Mouse (Mus musculus) G1E (cell line): ENCODE measurements around the gene Zscan29. TPM values are rescaled to one million over a fixed set of nuclear protein-coding genes. Genes with fewer than 3 reads are reported as not detected.

Source experiments
- ATAC-seq: 2 replicates; pipeline ENCODE4 v1.8.0; 2016; ENCODE audit warnings: mild to moderate bottlenecking; ENCODE audit not compliant: insufficient number of reproducible peaks, poor library complexity, low FRiP score, severe bottlenecking; ENCODE audit errors: extremely low read depth
- DNase-seq: peaks from one replicate; pipeline ENCODE4 v3.0.0; 2012; ENCODE audit warnings: low spot score
- H3K27me3 ChIP-seq: 2 replicates; pipeline ENCODE4 v1.6.1; 2012; ENCODE audit warnings: mild to moderate bottlenecking, low read length, inconsistent platforms; ENCODE audit not compliant: insufficient read depth
- H3K36me3 ChIP-seq: replicated peaks from 2 replicates; pipeline ENCODE3; 2012; ENCODE audit warnings: mild to moderate bottlenecking, inconsistent platforms
- H3K4me1 ChIP-seq: 2 replicates; pipeline ENCODE4 v1.6.1; 2012; ENCODE audit warnings: low read depth, low read length, inconsistent platforms, mixed read lengths; ENCODE audit not compliant: insufficient read depth
- H3K4me3 ChIP-seq: 2 replicates; pipeline ENCODE4 v1.5.1; 2012; ENCODE audit warnings: low read depth, mild to moderate bottlenecking, inconsistent platforms, low read length, moderate library complexity, mixed read lengths
- H3K9me3 ChIP-seq: replicated peaks from 2 replicates; pipeline ENCODE4 v1.6.1; 2012; ENCODE audit warnings: inconsistent platforms
- CTCF ChIP-seq: IDR thresholded peaks from 2 replicates; pipeline ENCODE4 v1.5.1; 2012; ENCODE audit warnings: low read depth, low read length, inconsistent platforms, mixed read lengths
- GATA1 ChIP-seq: IDR thresholded peaks from 2 replicates; pipeline ENCODE4 v1.6.1; 2012; ENCODE audit warnings: borderline replicate concordance, low read length, inconsistent platforms, mixed read lengths
- GATA2 ChIP-seq: IDR thresholded peaks from 2 replicates; pipeline ENCODE4 v1.6.1; 2012; ENCODE audit warnings: low read depth, low read length, inconsistent platforms, borderline replicate concordance
- POLR2AphosphoS5 ChIP-seq: IDR thresholded peaks from 2 replicates; pipeline ENCODE4 v1.6.1; 2012; ENCODE audit warnings: low read depth, low read length, inconsistent platforms; ENCODE audit not compliant: insufficient replicate concordance
- TAL1 ChIP-seq: conservative IDR thresholded peaks from 2 replicates; pipeline ENCODE4 v1.6.1; 2012; ENCODE audit warnings: low read depth, low read length, inconsistent platforms, mixed read lengths
- polyA plus RNA-seq: library from polyadenylated mRNA; stranded (reverse); fragments of >175 nt; gene quantifications from 2 replicates; pipeline ENCODE4 v1.2.3, GENCODE M21; 2012
- total RNA-seq, 2 experiments: library from RNA; stranded (forward) in 1 of 2; stranded (reverse) in 1 of 2; fragments of 200-1000 nt in 1 of 2; fragments of >200 nt in 1 of 2; fragmentation: Nextera tagmentation in 1 of 2; gene quantifications; 2 replicates each; pipeline ENCODE4 v1.2.3; 2014 to 2017

Zscan29 gene
- 20.1 and 29.1 TPM in 2 replicates for total RNA-seq (2014; fragmentation: Nextera tagmentation)
- total RNA-seq (2017): 12.9 and 16.3 TPM in 2 replicates
- polyA plus RNA-seq: 10.2 and 10.3 TPM in 2 replicates

DNA sequence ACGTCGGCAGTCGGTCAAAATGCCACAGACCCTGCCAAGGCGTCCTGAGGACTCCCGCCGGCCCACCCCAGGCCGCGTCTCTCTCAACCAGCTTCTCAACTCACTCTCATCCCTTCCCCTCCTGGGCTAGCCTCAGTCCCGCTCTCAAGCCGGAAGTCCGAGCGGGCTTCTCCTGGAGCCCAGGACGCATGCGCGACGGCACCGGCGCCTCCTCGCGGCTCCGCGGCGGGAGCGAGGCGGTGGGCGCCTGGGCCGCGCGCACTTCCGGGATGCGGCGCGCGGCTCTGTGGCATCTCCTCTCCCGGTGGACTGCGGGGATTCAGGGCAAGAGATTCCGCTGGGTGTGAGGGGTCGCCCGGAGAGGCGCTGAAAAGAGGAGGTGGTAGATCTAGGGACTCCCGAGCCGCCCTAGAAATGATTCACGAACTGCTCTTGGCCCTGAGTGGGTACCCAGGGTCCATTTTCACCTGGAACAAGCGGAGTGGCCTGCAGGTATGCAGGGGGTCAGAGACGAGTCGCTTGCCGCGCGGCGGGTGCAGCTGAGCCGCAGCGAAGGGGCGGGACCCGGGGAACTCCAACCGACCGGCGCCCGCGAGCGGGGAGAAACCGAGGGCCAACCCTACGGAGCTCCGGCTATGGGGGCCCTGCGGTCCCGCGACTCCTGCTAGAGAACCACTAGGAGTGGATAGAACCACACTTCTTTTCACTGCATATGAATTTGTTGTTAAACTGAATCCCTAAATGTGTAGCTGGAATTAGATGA, at the start of gene Zscan29:
Zscan29 (minus strand) TSS at position 146 of the 763 bp plus-strand sequence.
- H3K4me1 ChIP-seq: peaks cover 33% of the 10 kb centered on the region
- no peak for TF ChIP-seq TAL1
- TF ChIP-seq CTCF: no peak
- no peak for TF ChIP-seq POLR2AphosphoS5
- no peak for TF ChIP-seq GATA1
- no peak for TF ChIP-seq GATA2
- ATAC-seq: peak; percentile 72
- H3K9me3 ChIP-seq: no peaks in the 10 kb centered on the region
- DNase-seq: peak; percentile 98
- H3K36me3 ChIP-seq: peaks cover 55% of the 10 kb centered on the region
- peak within 1 kb of the TSS; percentile 85 for H3K4me3 ChIP-seq
- H3K27me3 ChIP-seq: no peaks in the 10 kb centered on the region

DNA sequence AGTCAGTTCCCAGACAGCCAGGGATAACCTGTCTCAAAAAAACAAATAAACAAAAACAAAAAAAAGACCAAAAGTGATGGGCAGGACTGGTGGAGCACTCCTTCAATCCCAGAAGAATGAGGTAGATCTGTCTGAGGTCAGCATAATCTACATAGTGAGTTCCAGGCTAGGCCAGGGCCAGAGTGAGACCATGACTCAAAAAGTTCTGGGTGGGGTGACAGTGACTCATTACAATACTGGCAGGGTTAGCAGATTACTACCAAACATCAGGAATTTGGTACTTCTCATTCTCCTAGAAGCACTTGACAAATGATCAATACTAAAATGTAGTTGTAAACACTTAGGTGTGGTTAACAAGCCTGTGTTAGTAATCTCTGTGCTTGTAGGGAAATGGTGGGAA, 49.1 kb upstream of the Zscan29 start:
- ATAC-seq: no peak
- H3K4me3 ChIP-seq: no peak overlapping the region
- H3K27me3 ChIP-seq: no peaks in the 10 kb centered on the region
- H3K4me1 ChIP-seq: no peaks in the 10 kb centered on the region
- peaks cover 71% of the 10 kb centered on the region for H3K36me3 ChIP-seq
- H3K9me3 ChIP-seq: no peaks in the 10 kb centered on the region
- TF ChIP-seq GATA2: no peak
- no peak for TF ChIP-seq CTCF
- no peak for TF ChIP-seq TAL1
- TF ChIP-seq GATA1: no peak
- TF ChIP-seq POLR2AphosphoS5: no peak
- no peak for DNase-seq

DNA sequence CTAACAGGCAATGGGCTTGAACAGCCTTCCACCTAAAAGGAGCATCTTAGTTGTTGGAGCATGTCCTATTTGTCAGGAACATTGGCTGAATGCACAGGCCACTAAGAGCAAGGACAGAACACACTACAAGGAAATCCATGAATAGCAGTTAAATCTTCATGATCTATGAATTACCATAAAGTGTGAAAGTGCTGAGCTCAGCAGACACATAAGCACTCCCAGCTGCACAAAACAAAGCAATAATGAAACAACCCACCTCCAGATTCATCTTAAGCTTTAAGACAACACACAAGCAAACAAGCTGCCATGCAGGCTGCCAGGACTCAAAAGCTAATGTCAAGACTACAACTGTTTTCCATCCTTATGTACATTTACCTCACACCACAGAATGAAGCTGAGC, 48.3 kb upstream of the Zscan29 start:
- Histone ChIP-seq H3K27me3 (no peaks in the 10 kb centered on the region), H3K4me3 (no peak overlapping the region), H3K9me3 (no peaks in the 10 kb centered on the region), H3K4me1 (no peaks in the 10 kb centered on the region), H3K36me3 (peaks cover 78% of the 10 kb centered on the region)
- ATAC-seq: no peak
- no peak for TF ChIP-seq TAL1
- no peak for TF ChIP-seq POLR2AphosphoS5
- no peak for TF ChIP-seq GATA1
- no peak for TF ChIP-seq CTCF
- no peak for TF ChIP-seq GATA2
- DNase-seq: no peak

DNA sequence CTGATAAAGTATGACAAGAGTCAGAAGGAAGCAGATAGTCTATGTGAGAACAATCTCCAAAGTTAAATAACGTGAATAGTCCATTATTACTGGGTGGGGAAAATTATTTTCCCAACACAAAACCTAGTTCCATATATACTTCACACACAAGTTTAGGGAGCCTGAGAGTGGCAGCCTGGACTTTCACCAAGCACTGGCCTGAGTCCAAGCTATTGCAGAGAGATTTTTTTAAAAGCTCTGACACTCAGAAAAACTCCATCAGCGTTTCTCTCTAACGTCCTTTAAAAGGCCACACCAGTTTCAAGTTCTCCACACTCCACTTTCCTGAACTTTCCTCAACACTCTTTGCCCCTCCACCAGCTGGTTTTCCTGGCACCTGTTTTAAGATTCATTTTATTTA, 43.6 kb upstream of the Zscan29 start:
- Histone ChIP-seq H3K36me3 (peaks cover 85% of the 10 kb centered on the region), H3K4me1 (no peaks in the 10 kb centered on the region), H3K27me3 (no peaks in the 10 kb centered on the region), H3K9me3 (no peaks in the 10 kb centered on the region), H3K4me3 (no peak overlapping the region)
- ATAC-seq (no peak), DNase-seq (no peak)
- no peak for TF ChIP-seq TAL1
- TF ChIP-seq POLR2AphosphoS5: no peak
- TF ChIP-seq CTCF: no peak
- no peak for TF ChIP-seq GATA1
- no peak for TF ChIP-seq GATA2

DNA sequence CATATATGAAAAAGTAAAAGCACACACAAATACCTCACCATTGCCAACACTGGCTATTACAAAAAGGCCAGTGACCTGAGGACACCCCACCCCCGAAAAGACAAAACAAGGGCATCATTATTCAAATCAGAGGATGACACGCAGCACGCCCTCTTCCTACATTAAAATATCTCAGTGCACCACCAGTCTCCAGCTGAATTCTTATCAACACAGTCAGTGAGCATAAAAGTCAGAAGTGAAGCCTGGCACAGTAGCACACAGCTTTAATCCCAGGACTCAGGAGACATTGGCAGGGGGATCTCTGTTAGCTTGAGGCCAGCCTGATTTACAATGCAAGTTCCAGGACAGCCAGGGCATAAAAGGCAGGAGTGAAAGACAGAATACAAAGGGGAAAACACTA, 35.6 kb upstream of the Zscan29 start:
- ATAC-seq: no peak
- TF ChIP-seq TAL1: no peak
- TF ChIP-seq CTCF: no peak
- no peak for TF ChIP-seq POLR2AphosphoS5
- TF ChIP-seq GATA1: no peak
- no peak for TF ChIP-seq GATA2

DNA sequence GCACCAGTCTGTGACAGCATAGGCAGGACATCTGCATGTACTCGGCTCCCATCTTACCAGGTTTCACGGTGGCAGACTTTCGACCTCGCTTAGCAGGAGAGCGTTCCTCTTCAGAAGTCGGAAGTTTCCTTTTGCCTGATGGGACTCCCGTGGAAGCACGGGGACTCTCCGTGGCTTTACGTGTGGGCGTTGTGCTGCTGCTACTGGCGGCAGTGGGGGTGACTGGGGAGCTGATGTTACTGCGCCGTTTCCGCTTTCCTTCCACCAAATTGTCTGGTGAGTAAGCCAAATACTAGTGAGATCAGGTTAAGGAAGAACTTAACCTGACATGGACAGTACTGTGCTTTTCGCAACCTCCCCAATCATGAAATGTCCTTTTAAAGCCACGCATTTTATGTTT, 33.4 kb upstream of the Zscan29 start:
- Histone ChIP-seq H3K4me1 (no peaks in the 10 kb centered on the region), H3K9me3 (no peaks in the 10 kb centered on the region), H3K36me3 (peaks cover 92% of the 10 kb centered on the region), H3K4me3 (no peak overlapping the region), H3K27me3 (no peaks in the 10 kb centered on the region)
- ATAC-seq (no peak), DNase-seq (no peak)
- TF ChIP-seq CTCF: no peak
- no peak for TF ChIP-seq GATA2
- TF ChIP-seq TAL1: no peak
- no peak for TF ChIP-seq GATA1
- TF ChIP-seq POLR2AphosphoS5: no peak

More for the DNA sequence above, 35.6 kb upstream of the Zscan29 start:
- Histone ChIP-seq H3K4me1 (no peaks in the 10 kb centered on the region), H3K9me3 (no peaks in the 10 kb centered on the region), H3K4me3 (no peak overlapping the region), H3K27me3 (no peaks in the 10 kb centered on the region), H3K36me3 (peaks cover 88% of the 10 kb centered on the region)
- DNase-seq: no peak
